Mouse (Mus musculus): ENCODE measurements around the gene Hs2st1. TPM values are rescaled to one million over a fixed set of nuclear protein-coding genes. Genes with fewer than 3 reads are reported as not detected.

Gene Hs2st1
- polyA plus RNA-seq, 1 experiment from 2014 or later = 16.2 TPM

DNA sequence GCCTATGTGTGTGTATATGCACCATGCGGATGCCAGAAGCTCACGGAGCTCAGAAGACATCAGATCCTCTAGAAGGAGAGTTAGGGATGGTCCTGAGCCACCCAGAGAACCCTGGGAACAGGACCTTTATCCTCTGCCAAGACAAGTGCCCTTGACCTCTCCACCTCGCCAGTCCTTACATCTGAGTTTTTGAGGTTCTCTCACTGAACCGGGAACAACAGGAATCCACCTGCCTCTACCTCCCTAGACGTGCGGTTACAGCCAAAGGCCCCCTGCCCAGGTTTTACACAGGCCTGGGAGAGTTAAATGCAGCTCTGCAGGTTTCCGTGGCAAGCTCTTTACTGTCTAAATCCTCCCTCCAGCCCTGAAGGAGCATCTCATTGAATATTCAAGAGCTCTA, 156.2 kb downstream of the Hs2st1 start:
- no peak overlapping the region for H3K4me3 ChIP-seq (replicated peaks; ENCODE audit: low read depth, low read length)
- H3K9me3 ChIP-seq (ENCODE audit: control insufficient read depth, low read length) = no peaks in the 10 kb centered on the region
- peaks cover 30% of the 10 kb centered on the region for H3K4me1 ChIP-seq (ENCODE audit: control insufficient read depth, insufficient read depth, low read length)
- 27% methylated on average over 7 of the region's 7 CpGs for WGBS
- peak overlapping the region; percentile 32; the same call in 1 of the 2 replicates for H3K27ac ChIP-seq (replicated peaks; ENCODE audit: low read depth, low read length)
- ATAC-seq (ENCODE audit: low FRiP score, low TSS enrichment) (no peak), DNase-seq (no peak)
- H3K27me3 ChIP-seq (ENCODE audit: control insufficient read depth, insufficient read depth, low read length) = no peaks in the 10 kb centered on the region
- no peak overlapping the region for H3K4me2 ChIP-seq (ENCODE audit: low read length)
- H3K36me3 ChIP-seq (ENCODE audit: control insufficient read depth, insufficient read depth, low read length) = no peaks in the 10 kb centered on the region
- H3K9ac ChIP-seq (replicated peaks; ENCODE audit: low read length) = no peak overlapping the region

DNA sequence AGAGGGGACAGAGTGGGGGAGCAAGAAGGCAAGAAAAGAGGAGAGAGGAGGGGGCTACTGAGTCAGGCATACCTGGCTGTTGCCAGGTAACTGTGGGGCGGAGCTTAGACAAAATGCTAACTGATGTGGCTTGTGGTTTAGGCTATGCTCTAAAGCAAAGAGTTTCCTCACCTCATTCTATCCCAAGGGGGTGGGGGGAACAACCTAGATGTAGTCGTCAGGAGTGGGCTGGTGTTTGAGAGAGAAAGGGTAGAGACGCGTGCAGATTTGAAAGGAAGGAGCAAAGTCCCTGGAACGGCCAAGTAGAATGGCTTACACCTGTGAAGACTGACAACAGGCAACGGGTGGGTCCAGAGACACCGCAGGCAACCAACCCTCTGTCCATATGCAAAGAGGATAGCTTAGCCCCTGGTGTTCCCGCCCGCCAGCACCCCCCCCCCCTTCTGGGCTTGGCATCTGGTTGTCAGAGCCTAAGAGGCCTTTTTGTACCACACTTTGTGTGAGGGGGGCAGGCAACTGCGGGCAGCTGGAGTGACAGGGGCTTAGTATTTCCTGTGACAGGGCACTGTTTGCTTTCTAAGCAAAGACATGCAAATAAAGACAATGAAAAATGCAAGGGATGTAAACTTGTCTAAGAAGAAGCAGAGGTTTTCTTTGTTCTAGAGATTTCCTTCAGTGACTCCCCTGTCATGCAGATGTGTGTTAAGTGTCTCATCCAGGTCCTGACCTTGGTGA, 157.3 kb downstream of the Hs2st1 start:
- no peak overlapping the region; the same call in 1 of the 2 replicates for H3K4me3 ChIP-seq (replicated peaks; ENCODE audit: low read depth, low read length)
- H3K36me3 ChIP-seq (ENCODE audit: control insufficient read depth, insufficient read depth, low read length) = no peaks in the 10 kb centered on the region
- H3K9ac ChIP-seq (replicated peaks; ENCODE audit: low read length) = no peak overlapping the region
- H3K4me1 ChIP-seq (ENCODE audit: control insufficient read depth, insufficient read depth, low read length) = peaks cover 30% of the 10 kb centered on the region
- DNase-seq (peak; percentile 62), ATAC-seq (ENCODE audit: low FRiP score, low TSS enrichment) (peak; percentile 73)
- no peak overlapping the region; the same call in 1 of the 2 replicates for H3K27ac ChIP-seq (replicated peaks; ENCODE audit: low read depth, low read length)
- no peaks in the 10 kb centered on the region for H3K9me3 ChIP-seq (ENCODE audit: control insufficient read depth, low read length)
- WGBS = 1% methylated on average over 10 of the region's 10 CpGs
- peak overlapping the region; percentile 43 for H3K4me2 ChIP-seq (ENCODE audit: low read length)
- no peaks in the 10 kb centered on the region for H3K27me3 ChIP-seq (ENCODE audit: control insufficient read depth, insufficient read depth, low read length)

DNA sequence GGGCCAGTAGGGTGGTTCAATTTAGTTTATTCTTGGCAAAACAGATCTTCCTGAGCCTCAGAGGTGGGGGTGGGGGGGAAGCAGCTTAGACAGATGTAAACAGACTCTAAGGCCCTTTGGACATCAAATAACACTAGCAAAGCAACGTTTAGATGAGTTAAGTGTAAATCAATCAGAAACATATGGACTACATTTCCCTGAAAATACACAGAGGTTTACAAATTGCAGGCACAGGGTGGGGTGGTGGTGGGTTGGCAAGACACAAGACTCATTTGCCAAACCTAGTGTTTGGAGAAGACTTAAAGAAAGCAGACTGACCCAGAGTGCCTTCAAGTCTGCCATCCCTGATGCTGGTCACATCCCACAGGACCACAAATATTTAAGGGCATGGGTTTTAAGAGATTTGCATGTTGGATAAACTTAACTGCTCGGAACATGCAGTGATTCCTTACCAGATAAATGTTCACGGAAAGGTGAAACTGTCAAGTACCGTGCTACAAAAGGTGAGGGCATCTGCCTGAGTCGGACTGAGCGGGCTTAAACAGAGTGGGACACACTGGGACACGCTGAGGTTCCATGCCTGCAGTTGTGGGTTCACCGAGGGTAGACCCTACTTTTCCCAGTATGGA, 158.2 kb downstream of the Hs2st1 start:
- no peak for ATAC-seq (ENCODE audit: low FRiP score, low TSS enrichment)
- H3K4me1 ChIP-seq (ENCODE audit: control insufficient read depth, insufficient read depth, low read length) = peaks cover 30% of the 10 kb centered on the region
- no peaks in the 10 kb centered on the region for H3K27me3 ChIP-seq (ENCODE audit: control insufficient read depth, insufficient read depth, low read length)
- no peak overlapping the region for H3K4me3 ChIP-seq (replicated peaks; ENCODE audit: low read depth, low read length)
- no peak overlapping the region for H3K27ac ChIP-seq (replicated peaks; ENCODE audit: low read depth, low read length)
- no peak for DNase-seq
- no peak overlapping the region for H3K4me2 ChIP-seq (ENCODE audit: low read length)
- no peak overlapping the region for H3K9ac ChIP-seq (replicated peaks; ENCODE audit: low read length)
- no peaks in the 10 kb centered on the region for H3K36me3 ChIP-seq (ENCODE audit: control insufficient read depth, insufficient read depth, low read length)
- no peaks in the 10 kb centered on the region for H3K9me3 ChIP-seq (ENCODE audit: control insufficient read depth, low read length)
- WGBS = 6% methylated on average over 8 of the region's 8 CpGs

DNA sequence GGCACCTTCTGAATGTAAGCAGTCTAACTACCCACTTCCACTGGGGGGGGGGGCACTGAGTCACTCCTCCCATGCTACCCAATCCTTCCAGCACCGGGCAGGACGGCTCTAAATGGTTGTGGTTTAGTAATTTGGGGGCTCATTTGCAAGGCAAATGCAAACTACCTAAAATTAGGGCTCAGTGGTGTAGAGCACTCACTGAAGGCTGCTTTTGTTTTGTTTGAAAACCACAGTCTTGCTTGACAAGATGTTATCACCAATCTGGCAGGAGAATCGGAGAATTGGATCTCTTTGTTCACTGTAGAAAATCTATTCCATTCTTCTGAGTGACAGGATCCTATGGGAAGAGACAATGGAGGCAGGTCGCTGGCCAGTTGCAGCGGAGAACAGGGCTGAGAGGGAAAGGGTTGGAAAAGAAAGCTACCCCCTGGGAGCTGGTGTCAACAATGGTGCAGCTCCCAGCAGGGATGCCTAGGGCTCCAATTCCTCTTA, 158.9 kb downstream of the Hs2st1 start:
- H3K27me3 ChIP-seq (ENCODE audit: control insufficient read depth, insufficient read depth, low read length) = no peaks in the 10 kb centered on the region
- peaks cover 30% of the 10 kb centered on the region for H3K4me1 ChIP-seq (ENCODE audit: control insufficient read depth, insufficient read depth, low read length)
- no peak overlapping the region for H3K27ac ChIP-seq (replicated peaks; ENCODE audit: low read depth, low read length)
- ATAC-seq (ENCODE audit: low FRiP score, low TSS enrichment) (no peak; the same call in 1 of the 2 replicates), DNase-seq (no peak)
- no peaks in the 10 kb centered on the region for H3K36me3 ChIP-seq (ENCODE audit: control insufficient read depth, insufficient read depth, low read length)
- H3K4me3 ChIP-seq (replicated peaks; ENCODE audit: low read depth, low read length) = no peak overlapping the region
- H3K9me3 ChIP-seq (ENCODE audit: control insufficient read depth, low read length) = no peaks in the 10 kb centered on the region
- H3K4me2 ChIP-seq (ENCODE audit: low read length) = 0 out of 2 replicates have a peak overlapping the region, but pooled peaks have one; percentile 3
- H3K9ac ChIP-seq (replicated peaks; ENCODE audit: low read length) = no peak overlapping the region
- under 1% methylated on average over 5 of the region's 5 CpGs for WGBS

- Histone ChIP-seq H3K9ac (replicated peaks; ENCODE audit: low read length) (no peak overlapping the region), H3K36me3 (ENCODE audit: control insufficient read depth, insufficient read depth, low read length) (no peaks in the 10 kb centered on the region), H3K27me3 (ENCODE audit: control insufficient read depth, insufficient read depth, low read length) (no peaks in the 10 kb centered on the region), H3K9me3 (ENCODE audit: control insufficient read depth, low read length) (no peaks in the 10 kb centered on the region), H3K4me1 (ENCODE audit: control insufficient read depth, insufficient read depth, low read length) (peaks cover 26% of the 10 kb centered on the region), H3K4me2 (ENCODE audit: low read length) (no peak overlapping the region), H3K27ac (replicated peaks; ENCODE audit: low read depth, low read length) (no peak overlapping the region), H3K4me3 (replicated peaks; ENCODE audit: low read depth, low read length) (no peak overlapping the region)
- DNase-seq (no peak), ATAC-seq (ENCODE audit: low FRiP score, low TSS enrichment) (no peak)
- 97% methylated on average over 1 of the region's 1 CpGs for whole genome bisulfite sequencing
Measured at GRCm38 (mm10) chr3:144408953-144409352, 161.0 kb downstream of the Hs2st1 start.

GRCm38 (mm10) chr3:144405331-144405730, 164.7 kb downstream of the Hs2st1 start:
- H3K4me3 ChIP-seq (replicated peaks; ENCODE audit: low read depth, low read length) = no peak overlapping the region
- no peaks in the 10 kb centered on the region for H3K27me3 ChIP-seq (ENCODE audit: control insufficient read depth, insufficient read depth, low read length)

DNA sequence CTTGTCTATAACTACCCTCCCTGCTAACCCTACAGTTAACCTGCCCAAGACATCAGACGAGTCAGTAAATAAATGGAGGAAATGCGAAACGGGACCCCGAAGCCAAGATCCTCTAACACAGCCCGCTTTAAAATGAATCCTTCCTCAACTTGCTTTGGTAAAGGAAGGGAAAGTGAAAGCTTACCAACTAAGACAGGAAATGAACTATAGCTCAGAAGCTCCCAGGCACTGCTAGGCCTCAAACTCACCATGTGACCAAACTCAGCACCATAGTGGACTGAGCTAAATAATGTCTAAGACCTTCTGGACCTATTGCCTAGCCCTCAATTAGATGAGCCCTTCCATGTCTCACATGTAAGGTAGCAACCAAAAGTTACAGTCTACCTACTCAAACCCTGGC, 168.7 kb downstream of the Hs2st1 start:
- Histone ChIP-seq H3K9me3 (ENCODE audit: control insufficient read depth, low read length) (no peaks in the 10 kb centered on the region), H3K9ac (replicated peaks; ENCODE audit: low read length) (no peak overlapping the region), H3K4me2 (ENCODE audit: low read length) (no peak overlapping the region), H3K27me3 (ENCODE audit: control insufficient read depth, insufficient read depth, low read length) (no peaks in the 10 kb centered on the region), H3K27ac (replicated peaks; ENCODE audit: low read depth, low read length) (no peak overlapping the region), H3K4me3 (replicated peaks; ENCODE audit: low read depth, low read length) (no peak overlapping the region), H3K36me3 (ENCODE audit: control insufficient read depth, insufficient read depth, low read length) (no peaks in the 10 kb centered on the region), H3K4me1 (ENCODE audit: control insufficient read depth, insufficient read depth, low read length) (no peaks in the 10 kb centered on the region)
- ATAC-seq (ENCODE audit: low FRiP score, low TSS enrichment) = no peak
- DNase-seq = no peak
- WGBS = 95% methylated on average over 5 of the region's 5 CpGs

More at GRCm38 (mm10) chr3:144405331-144405730, 164.7 kb downstream of the Hs2st1 start:
- no peak for DNase-seq
- ATAC-seq (ENCODE audit: low FRiP score, low TSS enrichment) = no peak
- Histone ChIP-seq H3K4me1 (ENCODE audit: control insufficient read depth, insufficient read depth, low read length) (no peaks in the 10 kb centered on the region), H3K9ac (replicated peaks; ENCODE audit: low read length) (no peak overlapping the region), H3K36me3 (ENCODE audit: control insufficient read depth, insufficient read depth, low read length) (no peaks in the 10 kb centered on the region), H3K9me3 (ENCODE audit: control insufficient read depth, low read length) (no peaks in the 10 kb centered on the region), H3K27ac (replicated peaks; ENCODE audit: low read depth, low read length) (no peak overlapping the region), H3K4me2 (ENCODE audit: low read length) (no peak overlapping the region)
- WGBS = 75% methylated on average over 11 of the region's 11 CpGs

DNA sequence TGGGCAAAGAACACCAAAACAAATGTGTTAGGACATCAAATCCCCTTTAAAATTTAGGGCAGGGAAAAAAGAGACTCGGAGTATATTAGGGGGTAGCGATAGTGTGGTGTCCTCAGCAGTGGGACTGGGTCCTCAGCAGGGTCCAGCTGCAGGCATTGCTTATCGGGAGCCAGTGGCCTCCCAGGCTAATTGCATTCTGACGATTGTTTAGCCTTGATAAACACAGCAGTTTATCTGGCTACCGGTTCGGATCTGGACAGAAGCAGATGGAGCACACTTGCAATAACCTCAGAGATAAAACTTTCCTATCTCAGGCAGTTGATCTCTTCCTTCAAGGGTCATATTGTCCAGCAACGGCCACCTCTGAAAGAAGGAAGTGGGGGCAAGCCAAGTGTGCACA, 169.1 kb downstream of the Hs2st1 start:
- no peaks in the 10 kb centered on the region for H3K9me3 ChIP-seq (ENCODE audit: control insufficient read depth, low read length)
- H3K27me3 ChIP-seq (ENCODE audit: control insufficient read depth, insufficient read depth, low read length) = no peaks in the 10 kb centered on the region
- H3K9ac ChIP-seq (replicated peaks; ENCODE audit: low read length) = no peak overlapping the region
- no peaks in the 10 kb centered on the region for H3K4me1 ChIP-seq (ENCODE audit: control insufficient read depth, insufficient read depth, low read length)
- no peak for DNase-seq
- H3K36me3 ChIP-seq (ENCODE audit: control insufficient read depth, insufficient read depth, low read length) = no peaks in the 10 kb centered on the region
- WGBS = 76% methylated on average over 7 of the region's 7 CpGs
- H3K4me2 ChIP-seq (ENCODE audit: low read length) = no peak overlapping the region
- H3K27ac ChIP-seq (replicated peaks; ENCODE audit: low read depth, low read length) = no peak overlapping the region
- H3K4me3 ChIP-seq (replicated peaks; ENCODE audit: low read depth, low read length) = no peak overlapping the region
- no peak for ATAC-seq (ENCODE audit: low FRiP score, low TSS enrichment)

GRCm38 (mm10) chr3:144400374-144400773, 169.6 kb downstream of the Hs2st1 start:
- Histone ChIP-seq H3K9me3 (ENCODE audit: control insufficient read depth, low read length) (no peaks in the 10 kb centered on the region), H3K4me1 (ENCODE audit: control insufficient read depth, insufficient read depth, low read length) (no peaks in the 10 kb centered on the region), H3K27me3 (ENCODE audit: control insufficient read depth, insufficient read depth, low read length) (no peaks in the 10 kb centered on the region), H3K27ac (replicated peaks; ENCODE audit: low read depth, low read length) (no peak overlapping the region), H3K4me3 (replicated peaks; ENCODE audit: low read depth, low read length) (no peak overlapping the region), H3K4me2 (ENCODE audit: low read length) (no peak overlapping the region), H3K36me3 (ENCODE audit: control insufficient read depth, insufficient read depth, low read length) (no peaks in the 10 kb centered on the region), H3K9ac (replicated peaks; ENCODE audit: low read length) (no peak overlapping the region)
- ATAC-seq (ENCODE audit: low FRiP score, low TSS enrichment) (no peak), DNase-seq (no peak)
- 86% methylated on average over 8 of the region's 8 CpGs for WGBS

All from midbrain, embryonic 14.5 days (tissue).